Mouse (Mus musculus): ENCODE measurements at regions not wholly inside any gene's neighbourhood (a gene's known extent, or its start where the extent isn't known, plus 50 kb on each side); places are given as distances from the start of the nearest gene placed in this dataset.
"Not testable (repeated sequence)": the region's sequence is repeated elsewhere in the genome, so short reads cannot be mapped to it uniquely, and the experiment has no call there.

GRCm38 (mm10) chr7:113035751-113036150 lies 82.0 kb downstream of the Rassf10 start:
- no peak overlapping the region for H3K4me2 ChIP-seq (ENCODE audit: low read depth, low read length)
- H3K27ac ChIP-seq (replicated peaks; ENCODE audit: low read depth, low read length) = no peak overlapping the region
- no peak overlapping the region for H3K4me3 ChIP-seq (ENCODE audit: low read depth, low read length)
- DNase-seq (ENCODE audit: low spot score) = no peak
- H3K36me3 ChIP-seq (ENCODE audit: control insufficient read depth, insufficient read depth, low read length) = no peaks in the 10 kb centered on the region
- H3K27me3 ChIP-seq (replicated peaks; ENCODE audit: control insufficient read depth, insufficient read depth, low read length) = no peaks in the 10 kb centered on the region
- no peaks in the 10 kb centered on the region for H3K9me3 ChIP-seq (ENCODE audit: control insufficient read depth, low read length)
- ATAC-seq (ENCODE audit: low read depth) = no peak
- no peaks in the 10 kb centered on the region for H3K4me1 ChIP-seq (ENCODE audit: control insufficient read depth, insufficient read depth, low read length)
- H3K9ac ChIP-seq (ENCODE audit: low read depth, low read length) = no peak overlapping the region
- WGBS = 78% methylated on average over 4 of the region's 4 CpGs

GRCm38 (mm10) chr7:113037825-113038613 lies 84.3 kb downstream of the Rassf10 start:
- Histone ChIP-seq H3K9ac (ENCODE audit: low read depth, low read length) (no peak overlapping the region), H3K27ac (replicated peaks; ENCODE audit: low read depth, low read length) (no peak overlapping the region), H3K9me3 (ENCODE audit: control insufficient read depth, low read length) (no peaks in the 10 kb centered on the region), H3K4me2 (ENCODE audit: low read depth, low read length) (no peak overlapping the region), H3K36me3 (ENCODE audit: control insufficient read depth, insufficient read depth, low read length) (no peaks in the 10 kb centered on the region), H3K4me1 (ENCODE audit: control insufficient read depth, insufficient read depth, low read length) (no peaks in the 10 kb centered on the region), H3K4me3 (ENCODE audit: low read depth, low read length) (no peak overlapping the region), H3K27me3 (replicated peaks; ENCODE audit: control insufficient read depth, insufficient read depth, low read length) (no peaks in the 10 kb centered on the region)
- DNase-seq (ENCODE audit: low spot score) (no peak), ATAC-seq (ENCODE audit: low read depth) (no peak)
- 76% methylated on average over 12 of the region's 12 CpGs for WGBS

GRCm38 (mm10) chr7:113038906-113039671 lies 85.3 kb downstream of the Rassf10 start:
- ATAC-seq (ENCODE audit: low read depth) = no peak
- Histone ChIP-seq H3K9me3 (ENCODE audit: control insufficient read depth, low read length) (no peaks in the 10 kb centered on the region), H3K36me3 (ENCODE audit: control insufficient read depth, insufficient read depth, low read length) (no peaks in the 10 kb centered on the region), H3K4me2 (ENCODE audit: low read depth, low read length) (no peak overlapping the region), H3K27me3 (replicated peaks; ENCODE audit: control insufficient read depth, insufficient read depth, low read length) (no peaks in the 10 kb centered on the region), H3K4me1 (ENCODE audit: control insufficient read depth, insufficient read depth, low read length) (no peaks in the 10 kb centered on the region), H3K27ac (replicated peaks; ENCODE audit: low read depth, low read length) (no peak overlapping the region), H3K4me3 (ENCODE audit: low read depth, low read length) (no peak overlapping the region), H3K9ac (ENCODE audit: low read depth, low read length) (no peak overlapping the region)
- 68% methylated on average over 3 of the region's 3 CpGs for WGBS
- no peak for DNase-seq (ENCODE audit: low spot score)

- not testable (repeated sequence) for H3K27ac ChIP-seq (replicated peaks; ENCODE audit: low read depth, low read length); H3K4me1 ChIP-seq (ENCODE audit: control insufficient read depth, insufficient read depth, low read length); H3K27me3 ChIP-seq (replicated peaks; ENCODE audit: control insufficient read depth, insufficient read depth, low read length); H3K4me3 ChIP-seq (ENCODE audit: low read depth, low read length); DNase-seq (ENCODE audit: low spot score); H3K36me3 ChIP-seq (ENCODE audit: control insufficient read depth, insufficient read depth, low read length); H3K9me3 ChIP-seq (ENCODE audit: control insufficient read depth, low read length); ATAC-seq (ENCODE audit: low read depth); H3K9ac ChIP-seq (ENCODE audit: low read depth, low read length); H3K4me2 ChIP-seq (ENCODE audit: low read depth, low read length)
- 71% methylated on average over 7 of the region's 8 CpGs for WGBS
Observed at GRCm38 (mm10) chr7:113045613-113046159, 91.9 kb downstream of the Rassf10 start.

GRCm38 (mm10) chr7:113046406-113046805 lies 92.6 kb downstream of the Rassf10 start:
- Histone ChIP-seq H3K4me1 (ENCODE audit: control insufficient read depth, insufficient read depth, low read length) (no peaks in the 10 kb centered on the region; the same call in 1 of the 2 replicates), H3K4me3 (ENCODE audit: low read depth, low read length) (no peak overlapping the region), H3K9me3 (ENCODE audit: control insufficient read depth, low read length) (no peaks in the 10 kb centered on the region), H3K27me3 (replicated peaks; ENCODE audit: control insufficient read depth, insufficient read depth, low read length) (no peaks in the 10 kb centered on the region), H3K36me3 (ENCODE audit: control insufficient read depth, insufficient read depth, low read length) (no peaks in the 10 kb centered on the region), H3K4me2 (ENCODE audit: low read depth, low read length) (no peak overlapping the region), H3K9ac (ENCODE audit: low read depth, low read length) (no peak overlapping the region), H3K27ac (replicated peaks; ENCODE audit: low read depth, low read length) (no peak overlapping the region)
- DNase-seq (ENCODE audit: low spot score) = no peak
- 77% methylated on average over 4 of the region's 4 CpGs for WGBS
- no peak for ATAC-seq (ENCODE audit: low read depth)

GRCm38 (mm10) chr7:113047583-113047982 lies 93.8 kb downstream of the Rassf10 start:
- H3K4me3 ChIP-seq (ENCODE audit: low read depth, low read length) = no peak overlapping the region
- H3K27ac ChIP-seq (replicated peaks; ENCODE audit: low read depth, low read length) = peak overlapping the region; percentile 46
- ATAC-seq (ENCODE audit: low read depth) (no peak), DNase-seq (ENCODE audit: low spot score) (no peak)
- no peaks in the 10 kb centered on the region for H3K36me3 ChIP-seq (ENCODE audit: control insufficient read depth, insufficient read depth, low read length)
- no peak overlapping the region for H3K4me2 ChIP-seq (ENCODE audit: low read depth, low read length)
- H3K9ac ChIP-seq (ENCODE audit: low read depth, low read length) = no peak overlapping the region
- H3K27me3 ChIP-seq (replicated peaks; ENCODE audit: control insufficient read depth, insufficient read depth, low read length) = no peaks in the 10 kb centered on the region
- 70% methylated on average over 3 of the region's 3 CpGs for WGBS
- H3K9me3 ChIP-seq (ENCODE audit: control insufficient read depth, low read length) = no peaks in the 10 kb centered on the region
- no peaks in the 10 kb centered on the region; the same call in 1 of the 2 replicates for H3K4me1 ChIP-seq (ENCODE audit: control insufficient read depth, insufficient read depth, low read length)

GRCm38 (mm10) chr7:113048097-113048795 lies 94.5 kb downstream of the Rassf10 start:
- Histone ChIP-seq H3K36me3 (ENCODE audit: control insufficient read depth, insufficient read depth, low read length) (no peaks in the 10 kb centered on the region), H3K4me3 (ENCODE audit: low read depth, low read length) (no peak overlapping the region), H3K27me3 (replicated peaks; ENCODE audit: control insufficient read depth, insufficient read depth, low read length) (no peaks in the 10 kb centered on the region), H3K4me2 (ENCODE audit: low read depth, low read length) (no peak overlapping the region), H3K27ac (replicated peaks; ENCODE audit: low read depth, low read length) (peak overlapping the region; percentile 46), H3K9me3 (ENCODE audit: control insufficient read depth, low read length) (no peaks in the 10 kb centered on the region), H3K9ac (ENCODE audit: low read depth, low read length) (no peak overlapping the region), H3K4me1 (ENCODE audit: control insufficient read depth, insufficient read depth, low read length) (no peaks in the 10 kb centered on the region; the same call in 1 of the 2 replicates)
- 58% methylated on average over 4 of the region's 4 CpGs for WGBS
- DNase-seq (ENCODE audit: low spot score) (peak; percentile 85), ATAC-seq (ENCODE audit: low read depth) (peak; percentile 85)

GRCm38 (mm10) chr7:113049440-113049839 lies 95.7 kb downstream of the Rassf10 start:
- H3K36me3 ChIP-seq (ENCODE audit: control insufficient read depth, insufficient read depth, low read length) = no peaks in the 10 kb centered on the region
- no peaks in the 10 kb centered on the region for H3K27me3 ChIP-seq (replicated peaks; ENCODE audit: control insufficient read depth, insufficient read depth, low read length)
- WGBS = 86% methylated on average over 5 of the region's 5 CpGs
- H3K9ac ChIP-seq (ENCODE audit: low read depth, low read length) = no peak overlapping the region
- H3K4me2 ChIP-seq (ENCODE audit: low read depth, low read length) = no peak overlapping the region
- ATAC-seq (ENCODE audit: low read depth) (no peak), DNase-seq (ENCODE audit: low spot score) (no peak)
- no peak overlapping the region for H3K4me3 ChIP-seq (ENCODE audit: low read depth, low read length)
- H3K27ac ChIP-seq (replicated peaks; ENCODE audit: low read depth, low read length) = no peak overlapping the region
- no peaks in the 10 kb centered on the region; the same call in 1 of the 2 replicates for H3K4me1 ChIP-seq (ENCODE audit: control insufficient read depth, insufficient read depth, low read length)
- no peaks in the 10 kb centered on the region for H3K9me3 ChIP-seq (ENCODE audit: control insufficient read depth, low read length)
